Mouse (Mus musculus) intestine, embryonic 15.5 days (tissue): Measurements from ENCODE around the gene Prkcsh. TPM values are rescaled to one million over a fixed set of nuclear protein-coding genes. Genes with fewer than 3 reads are reported as not detected.
A peak's percentile ranks its signal among the peaks of the same experiment; 100 is the strongest.

Experiments
- ATAC-seq: fragments of 200-750 bp; cut with Nextera tagmentation; 2 replicates; pipeline ENCODE4 v1.8.0; 2017; ENCODE audit warnings: moderate TSS enrichment, moderate library complexity
- H3K27ac ChIP-seq: fragments of 300-500 bp; sonication (generic); 2 replicates; pipeline ENCODE4 v1.5.1; 2015; ENCODE audit warnings: mild to moderate bottlenecking, inconsistent platforms
- H3K27me3 ChIP-seq: fragments of 300-500 bp; sonication (generic); replicated peaks from 2 replicates; pipeline ENCODE4 v1.6.1; 2015; ENCODE audit warnings: inconsistent platforms
- H3K36me3 ChIP-seq: fragments of 300-500 bp; sonication (generic); 2 replicates; pipeline ENCODE4 v1.6.1; 2015; ENCODE audit warnings: inconsistent platforms
- H3K4me1 ChIP-seq: fragments of 300-500 bp; sonication (generic); replicated peaks from 2 replicates; pipeline ENCODE4 v1.6.1; 2015; ENCODE audit warnings: inconsistent platforms
- H3K4me2 ChIP-seq: fragments of 300-500 bp; sonication (generic); replicated peaks from 2 replicates; pipeline ENCODE4 v1.6.1; 2015; ENCODE audit warnings: mild to moderate bottlenecking, inconsistent platforms
- H3K4me3 ChIP-seq: fragments of 300-500 bp; sonication (generic); replicated peaks from 2 replicates; pipeline ENCODE4 v1.5.1; 2015; ENCODE audit warnings: inconsistent platforms
- H3K9ac ChIP-seq: fragments of 300-500 bp; sonication (generic); 2 replicates; pipeline ENCODE4 v1.6.1; 2015; ENCODE audit warnings: inconsistent platforms
- H3K9me3 ChIP-seq: fragments of 300-500 bp; sonication (generic); 2 replicates; pipeline ENCODE4 v1.6.1; 2016; ENCODE audit warnings: inconsistent platforms
- WGBS: fragments of 180-500 bp; shearing (Covaris S2); methylation state at CpG from one replicate; pipeline ENCODE4 v1.1.7; 2015; 5-methylcytosine and 5-hydroxymethylcytosine counted together
- polyA plus RNA-seq: library from polyadenylated mRNA; unstranded; fragments of >200 nt; fragmentation: Nextera tagmentation; extraction: Ambion mirVana; gene quantifications from 2 replicates; pipeline ENCODE4 v1.2.1, GENCODE M21; 2015

Prkcsh gene
- polyA plus RNA-seq, 1 experiment from 2014 or later, result 105 TPM

DNA sequence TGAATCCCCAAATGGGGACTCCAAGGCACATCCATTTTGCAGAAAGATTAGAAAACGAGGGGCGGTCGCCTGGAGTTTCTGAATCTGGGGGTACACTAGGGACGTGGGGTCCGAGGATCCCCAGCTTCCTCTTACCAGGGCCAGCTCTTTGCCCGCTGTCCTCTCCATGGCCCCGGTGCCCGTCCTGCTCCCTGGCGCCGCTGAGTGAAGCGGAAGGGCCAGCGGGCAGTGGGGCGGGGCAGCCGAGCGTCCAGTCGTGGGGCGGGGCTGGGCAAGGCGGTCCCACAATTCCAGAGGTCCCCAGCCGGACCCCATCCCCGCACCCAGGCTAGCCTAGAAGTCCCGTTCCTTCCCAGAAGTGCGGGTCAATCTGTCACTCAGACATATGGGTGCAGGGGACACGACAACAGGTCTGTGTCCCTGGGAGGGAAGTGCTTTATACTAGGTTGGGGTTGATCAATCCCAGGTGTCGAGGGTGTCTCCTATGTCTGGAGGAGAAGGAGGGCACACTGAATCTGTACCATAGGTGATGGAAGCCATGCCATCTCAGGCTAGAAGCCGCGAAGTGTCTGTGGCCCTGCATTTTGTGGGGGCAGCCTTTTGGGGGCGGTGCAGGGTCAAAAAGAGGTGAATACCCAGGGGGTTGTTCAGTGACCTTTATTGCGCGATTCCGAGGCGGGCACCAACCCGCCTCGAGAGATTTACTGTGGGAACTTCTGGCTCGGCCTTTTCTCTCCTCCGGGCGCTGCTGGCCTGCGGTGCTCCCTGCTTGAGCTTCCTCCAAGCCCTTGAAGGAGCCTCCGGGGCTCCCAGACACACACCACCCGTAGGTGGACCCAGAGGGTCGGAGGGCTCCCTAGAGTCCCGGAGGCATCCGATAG lies 13.1 kb upstream of the Prkcsh start, which contains the start of gene Rgl3:
Gene Rgl3 (minus strand): TSS at position 217 of the 881 bp plus-strand sequence.
- Histone ChIP-seq H3K9ac (peak within 1 kb of the TSS; percentile 47), H3K4me3 (peak within 1 kb of the TSS; percentile 40), H3K4me2 (peak within 1 kb of the TSS; percentile 77), H3K9me3 (no peaks in the 10 kb centered on the region), H3K4me1 (peaks cover 24% of the 10 kb centered on the region), H3K36me3 (no peaks in the 10 kb centered on the region), H3K27ac (no peak within 1 kb of the TSS), H3K27me3 (peaks cover 63% of the 10 kb centered on the region)
- ATAC-seq, result peak; percentile 67
- 1% methylated on average over 42 of the region's 42 CpGs for WGBS

DNA sequence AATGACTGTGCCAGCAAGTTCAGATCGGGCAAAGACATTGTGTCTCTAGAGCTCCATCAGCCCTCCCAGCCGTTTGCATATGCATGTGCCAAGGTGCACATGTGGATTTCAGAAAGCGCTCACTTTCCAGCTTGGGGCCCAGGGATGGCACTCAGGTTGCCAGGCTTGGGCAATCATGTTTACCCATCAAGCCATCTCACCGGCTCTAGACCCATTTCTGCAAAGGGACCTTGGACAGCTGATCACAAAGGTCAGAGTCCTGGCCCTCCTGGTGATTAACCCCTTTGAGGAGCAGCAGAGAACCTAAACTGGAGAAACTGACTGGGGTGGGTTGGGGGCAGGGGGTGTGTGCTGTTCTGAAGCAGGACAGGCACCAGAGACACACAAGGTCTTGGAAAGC lies 10.4 kb upstream of the Prkcsh start:
- Histone ChIP-seq H3K4me1 (peaks cover 24% of the 10 kb centered on the region), H3K4me2 (no peak overlapping the region), H3K9ac (no peak overlapping the region), H3K27me3 (peaks cover 54% of the 10 kb centered on the region), H3K9me3 (no peaks in the 10 kb centered on the region), H3K4me3 (no peak overlapping the region), H3K36me3 (no peaks in the 10 kb centered on the region), H3K27ac (no peak overlapping the region)
- WGBS, result 69% methylated on average over 4 of the region's 4 CpGs
- ATAC-seq, result no peak

DNA sequence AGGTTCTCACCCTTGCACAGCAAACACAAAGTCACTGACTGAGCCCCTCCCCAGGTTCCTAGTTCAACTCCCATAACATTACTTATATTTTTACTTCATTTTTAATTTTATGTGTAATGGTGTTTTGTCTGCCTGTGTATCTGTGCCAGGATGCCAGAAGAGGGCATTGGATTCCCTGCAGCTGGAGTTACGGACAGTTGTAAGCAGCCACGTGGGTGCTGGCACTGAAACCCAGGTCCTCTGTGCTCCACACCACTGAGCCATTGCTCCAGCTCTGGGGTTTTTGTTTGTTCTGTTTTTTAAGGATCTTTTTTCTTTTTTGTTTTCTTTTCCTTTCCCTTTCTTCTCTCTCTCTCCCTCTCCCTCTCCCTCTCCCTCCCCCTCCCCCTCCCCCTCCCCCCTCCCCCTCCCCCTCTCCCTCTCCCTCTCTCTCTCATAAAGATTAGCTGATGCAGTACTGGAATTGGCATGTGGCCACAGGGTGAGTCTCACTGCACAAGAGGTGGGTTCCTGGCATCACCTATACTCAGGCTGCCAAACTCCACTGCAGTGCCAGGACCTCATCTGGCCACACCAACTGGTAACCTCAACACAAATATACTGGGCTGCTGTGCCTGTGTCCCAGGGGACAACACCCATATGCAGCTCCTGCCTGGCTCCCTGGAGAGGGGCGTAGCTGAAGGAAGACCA lies 6.3 kb upstream of the Prkcsh start:
- Histone ChIP-seq H3K9ac (no peak overlapping the region), H3K27me3 (peaks cover 13% of the 10 kb centered on the region), H3K9me3 (no peaks in the 10 kb centered on the region), H3K4me3 (no peak overlapping the region), H3K36me3 (no peaks in the 10 kb centered on the region), H3K4me1 (no peaks in the 10 kb centered on the region), H3K27ac (no peak overlapping the region), H3K4me2 (no peak overlapping the region)
- ATAC-seq, result no peak
- 69% methylated on average over 3 of the region's 3 CpGs for WGBS

DNA sequence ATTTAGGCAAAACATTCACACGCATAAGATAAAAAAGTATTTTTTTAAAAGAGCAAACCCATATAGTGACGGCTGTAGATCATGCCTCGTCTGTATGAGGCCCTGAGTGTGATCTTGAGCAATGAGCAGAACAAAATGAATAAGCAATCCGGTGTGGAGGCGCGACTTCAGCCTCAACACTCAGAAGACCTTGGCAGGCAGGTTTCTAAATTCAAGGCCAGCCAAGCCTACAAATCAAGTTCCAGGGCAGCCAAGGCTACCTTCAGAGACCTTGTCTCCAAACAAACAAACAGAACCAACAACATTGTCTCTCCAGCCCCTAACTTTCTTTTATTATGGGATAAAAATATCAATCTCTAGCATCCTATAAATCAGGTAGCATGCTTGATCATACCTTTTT lies 2.3 kb upstream of the Prkcsh start:
- Histone ChIP-seq H3K4me2 (no peak overlapping the region), H3K27ac (no peak overlapping the region), H3K9me3 (no peaks in the 10 kb centered on the region), H3K4me1 (peaks cover 22% of the 10 kb centered on the region), H3K4me3 (no peak overlapping the region), H3K36me3 (peaks cover 10% of the 10 kb centered on the region; the same call in 1 of the 2 replicates), H3K9ac (no peak overlapping the region), H3K27me3 (no peaks in the 10 kb centered on the region)
- WGBS, result 89% methylated on average over 6 of the region's 6 CpGs
- no peak for ATAC-seq

DNA sequence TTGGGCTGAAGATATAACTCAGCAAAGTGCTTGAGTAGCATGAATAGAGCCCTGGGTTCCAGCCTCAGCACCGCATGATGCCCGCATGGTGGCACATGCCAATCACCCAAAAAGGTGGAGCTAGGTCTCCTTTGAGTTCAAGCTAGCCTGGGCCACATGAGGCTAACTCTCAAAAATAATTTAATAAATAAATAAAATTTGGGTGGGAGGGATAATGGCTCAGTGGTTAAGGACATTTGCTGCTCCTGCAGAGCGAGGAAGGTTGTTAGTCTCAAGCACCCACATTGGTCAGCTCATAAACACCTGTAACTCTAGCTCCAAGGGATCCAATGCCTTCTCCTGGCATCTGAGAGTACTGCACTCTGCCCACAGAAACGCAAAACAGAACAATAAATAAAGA lies 973 bp upstream of the Prkcsh start:
- Histone ChIP-seq H3K27me3 (no peaks in the 10 kb centered on the region), H3K36me3 (peaks cover 21% of the 10 kb centered on the region), H3K9ac (no peak overlapping the region), H3K9me3 (no peaks in the 10 kb centered on the region), H3K27ac (no peak overlapping the region), H3K4me1 (peaks cover 25% of the 10 kb centered on the region), H3K4me2 (no peak overlapping the region), H3K4me3 (no peak overlapping the region)
- 84% methylated on average over 4 of the region's 4 CpGs for WGBS
- ATAC-seq, result no peak

DNA sequence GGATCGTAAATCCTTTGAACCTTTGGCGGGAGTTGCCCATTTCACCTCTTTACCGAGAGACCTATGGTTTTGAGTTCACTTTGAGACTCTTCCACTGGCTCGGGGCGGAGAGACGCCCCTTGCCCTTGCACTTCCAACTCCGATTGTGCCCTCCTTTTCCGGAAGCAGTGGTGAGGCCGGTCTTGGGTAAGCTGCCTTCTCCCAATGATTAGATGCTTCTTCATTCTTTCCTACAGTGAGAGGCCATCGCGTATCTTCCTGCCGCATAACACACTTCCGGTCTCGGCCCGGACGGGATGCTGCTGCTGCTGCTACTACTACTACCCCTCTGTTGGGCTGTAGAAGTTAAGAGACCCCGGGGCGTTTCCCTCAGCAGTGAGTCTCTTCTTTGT lies 553 bp downstream of the Prkcsh start:
- H3K4me3 ChIP-seq, result peak overlapping the region; percentile 64
- no peaks in the 10 kb centered on the region for H3K9me3 ChIP-seq
- H3K4me1 ChIP-seq, result peaks cover 25% of the 10 kb centered on the region
- H3K27me3 ChIP-seq, result no peaks in the 10 kb centered on the region
- H3K4me2 ChIP-seq, result peak overlapping the region; percentile 78
- peak; percentile 35; the same call in 1 of the 2 replicates for ATAC-seq
- H3K36me3 ChIP-seq, result peaks cover 29% of the 10 kb centered on the region
- H3K27ac ChIP-seq, result peak overlapping the region; percentile 64
- under 1% methylated on average over 18 of the region's 18 CpGs for whole genome bisulfite sequencing
- H3K9ac ChIP-seq, result peak overlapping the region; percentile 55

DNA sequence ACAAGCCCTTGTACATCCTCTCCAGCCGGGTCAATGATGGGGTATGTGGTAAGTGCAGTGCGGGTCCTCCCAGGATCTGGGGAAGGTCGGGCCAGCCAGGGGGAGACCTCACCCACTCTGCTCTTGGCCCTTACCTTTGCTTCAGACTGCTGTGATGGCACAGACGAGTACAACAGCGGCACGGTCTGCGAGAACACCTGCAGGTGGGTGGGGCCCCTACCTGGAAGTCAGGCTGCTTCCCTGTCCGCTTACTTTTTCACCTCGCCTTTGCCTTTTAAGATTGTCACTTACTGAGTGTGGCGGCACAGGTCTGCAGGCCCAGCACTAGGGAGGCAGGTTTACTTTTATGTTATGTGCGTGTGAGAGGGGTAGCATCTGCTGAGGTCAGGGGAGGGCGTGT lies 1.9 kb downstream of the Prkcsh start:
- Histone ChIP-seq H3K9ac (no peak overlapping the region), H3K4me1 (peaks cover 25% of the 10 kb centered on the region), H3K27me3 (no peaks in the 10 kb centered on the region), H3K4me3 (0 out of 2 replicates have a peak overlapping the region, but pooled peaks have one; percentile 64), H3K4me2 (peak overlapping the region; percentile 78; the same call in 1 of the 2 replicates), H3K36me3 (peaks cover 40% of the 10 kb centered on the region), H3K9me3 (no peaks in the 10 kb centered on the region), H3K27ac (no peak overlapping the region)
- no peak for ATAC-seq
- WGBS, result 78% methylated on average over 12 of the region's 12 CpGs

DNA sequence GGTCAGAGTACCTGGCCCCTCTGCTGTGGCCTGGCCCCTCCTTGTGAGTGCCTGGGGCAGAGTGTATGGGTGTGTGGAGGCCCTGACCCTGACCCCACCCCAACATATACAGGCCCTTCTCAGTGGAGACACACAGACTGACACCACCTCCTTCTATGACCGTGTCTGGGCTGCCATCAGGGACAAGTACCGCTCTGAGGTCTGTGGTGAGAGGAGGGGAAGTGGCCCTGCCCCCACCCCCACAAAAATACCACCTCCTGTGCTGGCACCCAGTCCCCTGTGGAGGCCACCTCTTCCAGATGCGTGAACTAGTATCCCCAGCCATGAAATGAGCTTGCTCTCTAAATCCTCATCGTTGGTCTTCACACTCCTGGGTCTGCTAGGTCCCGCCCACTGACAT lies 8.4 kb downstream of the Prkcsh start:
- no peaks in the 10 kb centered on the region for H3K4me1 ChIP-seq
- H3K27me3 ChIP-seq, result no peaks in the 10 kb centered on the region
- H3K27ac ChIP-seq, result no peak overlapping the region
- no peak overlapping the region for H3K4me3 ChIP-seq
- H3K9me3 ChIP-seq, result no peaks in the 10 kb centered on the region
- H3K36me3 ChIP-seq, result peaks cover 71% of the 10 kb centered on the region
- no peak overlapping the region for H3K4me2 ChIP-seq
- ATAC-seq, result 0 out of 2 replicates have a peak, but pooled peaks have one; percentile 32
- no peak overlapping the region for H3K9ac ChIP-seq
- WGBS, result 79% methylated on average over 5 of the region's 5 CpGs

DNA sequence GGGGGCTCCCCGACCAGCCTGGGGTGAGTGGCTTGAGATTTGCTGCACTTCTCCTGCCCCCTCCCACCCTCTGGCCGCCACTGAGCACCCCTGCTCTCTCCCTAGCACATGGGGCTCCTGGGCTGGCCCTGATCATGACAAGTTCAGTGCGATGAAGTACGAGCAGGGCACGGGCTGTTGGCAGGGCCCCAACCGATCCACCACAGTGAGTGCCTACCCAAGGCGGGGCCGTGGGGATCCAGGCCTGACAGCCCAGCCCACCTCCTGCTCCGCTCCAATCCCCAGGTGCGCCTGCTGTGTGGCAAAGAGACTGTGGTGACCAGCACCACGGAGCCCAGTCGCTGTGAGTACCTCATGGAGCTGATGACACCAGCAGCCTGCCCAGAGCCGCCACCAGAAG lies 10.1 kb downstream of the Prkcsh start:
- 91% methylated on average over 13 of the region's 13 CpGs for WGBS
- Histone ChIP-seq H3K27me3 (no peaks in the 10 kb centered on the region), H3K4me3 (no peak overlapping the region), H3K27ac (no peak overlapping the region), H3K9ac (no peak overlapping the region), H3K4me2 (no peak overlapping the region), H3K9me3 (no peaks in the 10 kb centered on the region), H3K36me3 (peaks cover 61% of the 10 kb centered on the region), H3K4me1 (no peaks in the 10 kb centered on the region)
- ATAC-seq, result no peak

DNA sequence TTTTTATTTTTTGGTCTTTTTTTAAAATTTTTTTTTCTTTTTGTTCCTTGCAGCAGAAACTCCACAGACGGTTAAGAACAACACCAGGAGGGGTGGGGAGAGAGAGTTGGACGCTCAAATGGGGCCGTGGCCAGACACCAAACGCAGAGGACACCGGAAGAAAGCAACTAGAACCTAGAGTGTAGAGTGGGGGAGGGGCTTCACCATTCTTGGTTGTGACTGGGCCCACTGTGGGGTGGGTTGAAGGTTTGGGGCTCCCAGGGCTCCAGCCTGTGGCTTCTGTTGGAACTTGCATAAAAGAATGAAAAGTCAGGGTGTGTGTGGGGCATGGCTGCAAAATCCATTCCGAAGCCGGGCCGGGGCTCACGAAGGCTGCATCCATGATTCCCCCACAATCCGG lies 13.6 kb downstream of the Prkcsh start:
- H3K9ac ChIP-seq, result no peak overlapping the region
- no peak overlapping the region for H3K4me2 ChIP-seq
- H3K9me3 ChIP-seq, result no peaks in the 10 kb centered on the region
- H3K4me3 ChIP-seq, result no peak overlapping the region
- H3K4me1 ChIP-seq, result no peaks in the 10 kb centered on the region
- H3K27ac ChIP-seq, result no peak overlapping the region
- ATAC-seq, result no peak
- H3K27me3 ChIP-seq, result no peaks in the 10 kb centered on the region
- WGBS, result 65% methylated on average over 10 of the region's 10 CpGs
- H3K36me3 ChIP-seq, result peaks cover 29% of the 10 kb centered on the region

DNA sequence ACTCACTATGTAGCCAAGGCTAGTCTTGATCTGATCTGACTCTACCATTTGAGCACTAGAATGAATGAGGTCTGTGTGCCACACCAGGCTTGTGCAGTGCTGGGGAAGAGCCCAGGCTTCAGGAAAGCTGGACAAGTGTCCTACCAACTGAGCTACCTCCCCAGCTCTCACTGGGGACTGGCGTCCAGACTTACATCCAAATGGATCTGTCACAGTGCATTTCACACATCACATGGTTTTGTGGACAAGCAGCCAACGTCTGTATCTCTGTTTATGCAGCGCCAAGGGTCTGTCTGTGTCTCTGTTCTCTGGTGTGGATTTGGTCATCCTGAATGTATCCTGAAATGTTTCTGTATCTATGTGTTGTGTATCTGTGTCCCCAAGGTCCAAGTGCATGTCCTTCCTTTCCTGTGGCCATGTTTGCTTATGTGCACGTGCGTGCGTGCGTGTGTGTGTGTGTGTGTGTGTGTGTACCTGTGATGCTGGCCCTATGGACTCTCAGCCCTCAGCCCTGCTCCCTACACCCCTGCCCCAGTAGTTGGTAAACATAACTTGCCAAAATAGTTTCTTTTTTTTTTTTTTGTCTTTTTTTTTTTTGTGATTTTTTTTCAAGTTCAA lies 14.7 kb downstream of the Prkcsh start:
- no peaks in the 10 kb centered on the region for H3K9me3 ChIP-seq
- peaks cover 19% of the 10 kb centered on the region for H3K36me3 ChIP-seq
- H3K9ac ChIP-seq, result no peak overlapping the region
- ATAC-seq, result no peak
- no peak overlapping the region for H3K4me2 ChIP-seq
- no peak overlapping the region for H3K4me3 ChIP-seq
- no peak overlapping the region for H3K27ac ChIP-seq
- H3K4me1 ChIP-seq, result no peaks in the 10 kb centered on the region
- no peaks in the 10 kb centered on the region for H3K27me3 ChIP-seq
- 73% methylated on average over 7 of the region's 7 CpGs for WGBS

DNA sequence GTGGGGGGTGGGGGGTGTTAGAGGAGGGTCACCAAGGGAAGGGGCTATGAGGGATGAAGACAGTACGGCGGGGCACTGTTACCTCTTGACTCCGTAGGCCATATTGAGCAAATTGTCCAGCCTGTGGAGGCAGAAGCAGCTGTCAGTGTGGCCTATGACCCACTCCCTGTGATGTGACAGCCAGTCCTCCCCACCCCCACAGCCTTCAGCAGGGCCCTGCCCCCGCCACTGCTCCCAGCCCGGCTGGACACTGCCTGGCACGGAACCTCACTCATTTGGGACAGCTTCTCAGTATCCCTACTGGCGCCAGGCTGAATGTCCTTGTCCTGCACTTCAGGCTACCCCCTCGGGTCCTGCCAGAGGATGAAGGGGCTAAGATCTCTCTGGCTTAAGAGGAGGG lies 22.0 kb downstream of the Prkcsh start:
- H3K27ac ChIP-seq, result no peak overlapping the region
- H3K4me3 ChIP-seq, result no peak overlapping the region
- ATAC-seq, result no peak
- H3K4me2 ChIP-seq, result no peak overlapping the region
- no peaks in the 10 kb centered on the region for H3K9me3 ChIP-seq
- no peaks in the 10 kb centered on the region for H3K27me3 ChIP-seq
- H3K4me1 ChIP-seq, result no peaks in the 10 kb centered on the region
- H3K36me3 ChIP-seq, result no peaks in the 10 kb centered on the region
- 57% methylated on average over 8 of the region's 8 CpGs for WGBS
- no peak overlapping the region for H3K9ac ChIP-seq
